Mouse (Mus musculus) myocyte (in vitro differentiated cells): ENCODE measurements at regions not wholly inside any gene's neighbourhood (a gene's known extent, or its start where the extent isn't known, plus 50 kb on each side); places are given as distances from the start of the nearest gene placed in this dataset.

Source experiments
- H3K27me3 ChIP-seq: one replicate; pipeline ENCODE4 v1.6.1; 2011; ENCODE audit not compliant: control insufficient read depth, insufficient read depth, insufficient read length
- H3K36me3 ChIP-seq: one replicate; pipeline ENCODE4 v1.6.1; 2011; ENCODE audit not compliant: control insufficient read depth, insufficient read depth
- H3K4me2 ChIP-seq: one replicate; pipeline ENCODE4 v1.6.1; 2011; ENCODE audit warnings: low read depth, control low read depth
- H3K4me3 ChIP-seq: one replicate; pipeline ENCODE4 v1.5.1; 2011; ENCODE audit warnings: mild to moderate bottlenecking, control low read depth, moderate library complexity
- H3K79me2 ChIP-seq: one replicate; pipeline ENCODE4 v1.6.1; 2011; ENCODE audit not compliant: control insufficient read depth, insufficient read depth
- H3ac ChIP-seq: one replicate; pipeline ENCODE4 v1.6.1; 2011; ENCODE audit not compliant: control insufficient read depth, insufficient read length
- CEBPB ChIP-seq: IDR thresholded peaks from 2 replicates; pipeline ENCODE4 v1.6.1; 2011; ENCODE audit warnings: mild to moderate bottlenecking, moderate library complexity; ENCODE audit not compliant: poor library complexity, insufficient read depth, severe bottlenecking
- E2F4 ChIP-seq: IDR thresholded peaks from one replicate; pipeline ENCODE4 v1.6.1; 2011; ENCODE audit warnings: mild to moderate bottlenecking, control low read depth, moderate library complexity; ENCODE audit not compliant: insufficient read depth
- MAX ChIP-seq: IDR thresholded peaks from one replicate; pipeline ENCODE4 v1.6.1; 2011; ENCODE audit warnings: low read depth, mild to moderate bottlenecking, control low read depth
- MYOD1 ChIP-seq, 3 experiments: IDR thresholded peaks; one replicate each; pipeline ENCODE4 v1.6.1; 2011; ENCODE audit warnings: control low read depth in 2 of 3, low read depth in 2 of 3, mild to moderate bottlenecking in 2 of 3, moderate library complexity in 1 of 3; ENCODE audit not compliant: insufficient read length in 2 of 3, control insufficient read depth in 1 of 3
- MYOG ChIP-seq, 3 experiments: IDR thresholded peaks; one replicate each; pipeline ENCODE4 v1.6.1; 2011; ENCODE audit warnings: control low read depth in 2 of 3, low read depth in 2 of 3, mild to moderate bottlenecking in 2 of 3; ENCODE audit not compliant: insufficient read length in 2 of 3, control insufficient read depth in 1 of 3, insufficient read depth in 1 of 3
- POLR2A ChIP-seq: IDR thresholded peaks from one replicate; pipeline ENCODE4 v1.6.1; 2011; ENCODE audit warnings: low read depth, mild to moderate bottlenecking, control low read depth, moderate library complexity; ENCODE audit not compliant: insufficient read length
- POLR2AphosphoS2 ChIP-seq: IDR thresholded peaks from one replicate; pipeline ENCODE4 v1.6.1; 2011; ENCODE audit warnings: low read depth, control low read depth; ENCODE audit not compliant: insufficient read length
- REST ChIP-seq: IDR thresholded peaks from one replicate; pipeline ENCODE4 v1.6.1; 2011; ENCODE audit warnings: mild to moderate bottlenecking, control low read depth, moderate library complexity; ENCODE audit not compliant: insufficient read depth, insufficient read length
- SRF ChIP-seq: IDR thresholded peaks from one replicate; pipeline ENCODE4 v1.6.1; 2011; ENCODE audit warnings: low read depth; ENCODE audit not compliant: control insufficient read depth, insufficient read length
- TCF12 ChIP-seq: IDR thresholded peaks from one replicate; pipeline ENCODE4 v1.6.1; 2011; ENCODE audit warnings: mild to moderate bottlenecking, control low read depth; ENCODE audit not compliant: poor library complexity, insufficient read depth, severe bottlenecking
- TCF3 ChIP-seq: IDR thresholded peaks from one replicate; pipeline ENCODE4 v1.6.1; 2011; ENCODE audit warnings: low read depth, control low read depth; ENCODE audit not compliant: insufficient read length
- USF1 ChIP-seq: IDR thresholded peaks from one replicate; pipeline ENCODE4 v1.6.1; 2011; ENCODE audit warnings: low read depth, mild to moderate bottlenecking, control low read depth, moderate library complexity

DNA sequence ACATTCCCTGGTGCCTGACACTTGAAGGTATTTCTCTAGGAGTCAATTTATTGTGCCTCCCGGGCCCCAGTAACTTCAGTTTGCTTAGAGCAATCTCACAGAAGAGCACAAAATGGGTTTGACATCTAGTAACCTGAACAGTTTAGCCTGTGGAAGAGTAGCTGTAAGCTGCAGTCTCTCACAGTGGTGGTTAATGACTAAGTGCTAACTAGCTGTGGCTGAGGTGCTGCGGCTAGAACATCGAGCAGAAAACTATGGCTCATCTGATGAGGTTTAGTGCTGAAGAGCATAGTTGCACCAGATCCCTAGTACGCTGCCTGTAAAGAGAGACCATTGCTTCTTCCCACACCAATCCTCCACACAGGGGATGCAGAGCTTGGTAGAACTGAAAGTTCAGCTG, 70.7 kb upstream of the Sp4 start:
- Histone ChIP-seq H3K4me3 (no peak overlapping the region), H3K36me3 (no peaks in the 10 kb centered on the region), H3ac (no peak overlapping the region), H3K4me2 (no peak overlapping the region), H3K79me2 (no peaks in the 10 kb centered on the region), H3K27me3 (no peaks in the 10 kb centered on the region)
- TF ChIP-seq POLR2AphosphoS2, result no peak
- TF ChIP-seq USF1, result no peak
- no peak for TF ChIP-seq POLR2A
- TF ChIP-seq SRF, result no peak
- no peak for TF ChIP-seq MYOG (IDR thresholded peaks at IDR 0.05; ENCODE audit: control insufficient read depth in 1 of 3, insufficient read depth in 1 of 3, insufficient read length in 2 of 3, low read depth in 2 of 3)
- no peak for TF ChIP-seq MAX
- no peak for TF ChIP-seq CEBPB
- no peak for TF ChIP-seq TCF3
- TF ChIP-seq REST, result no peak
- no peak for TF ChIP-seq E2F4
- no peak for TF ChIP-seq TCF12
- no peak for TF ChIP-seq MYOD1 (IDR thresholded peaks at IDR 0.05; ENCODE audit: control insufficient read depth in 1 of 3, insufficient read length in 2 of 3, low read depth in 2 of 3)

GRCm38 (mm10) chr12:118367307-118368076, 66.3 kb upstream of the Sp4 start:
- no peak overlapping the region for H3K4me2 ChIP-seq
- H3ac ChIP-seq, result no peak overlapping the region
- TF ChIP-seq MAX (no peak), E2F4 (no peak), TCF12 (no peak), SRF (no peak), CEBPB (no peak), POLR2A (no peak), MYOG (IDR thresholded peaks at IDR 0.05; ENCODE audit: control insufficient read depth in 1 of 3, insufficient read depth in 1 of 3, insufficient read length in 2 of 3, low read depth in 2 of 3) (no peak), USF1 (no peak), REST (no peak), POLR2AphosphoS2 (no peak), MYOD1 (IDR thresholded peaks at IDR 0.05; ENCODE audit: control insufficient read depth in 1 of 3, insufficient read length in 2 of 3, low read depth in 2 of 3) (no peak)
- no peaks in the 10 kb centered on the region for H3K36me3 ChIP-seq
- no peak overlapping the region for H3K4me3 ChIP-seq
- no peaks in the 10 kb centered on the region for H3K79me2 ChIP-seq
- no peaks in the 10 kb centered on the region for H3K27me3 ChIP-seq

- Histone ChIP-seq H3ac (no peak overlapping the region), H3K4me3 (no peak overlapping the region), H3K4me2 (no peak overlapping the region), H3K79me2 (no peaks in the 10 kb centered on the region), H3K27me3 (no peaks in the 10 kb centered on the region), H3K36me3 (no peaks in the 10 kb centered on the region)
- no peak for TF ChIP-seq REST
- TF ChIP-seq POLR2A, result no peak
- TF ChIP-seq POLR2AphosphoS2, result no peak
- TF ChIP-seq MYOD1 (IDR thresholded peaks at IDR 0.05; ENCODE audit: control insufficient read depth in 1 of 3, insufficient read length in 2 of 3, low read depth in 2 of 3), result no peak
- no peak for TF ChIP-seq USF1
- TF ChIP-seq TCF3, result no peak
Measured at GRCm38 (mm10) chr12:118352866-118353265, 51.6 kb upstream of the Sp4 start.

GRCm38 (mm10) chr12:118351421-118351820, 50.2 kb upstream of the Sp4 start:
- no peak overlapping the region for H3ac ChIP-seq
- no peaks in the 10 kb centered on the region for H3K36me3 ChIP-seq
- no peak overlapping the region for H3K4me2 ChIP-seq
- no peak for TF ChIP-seq SRF
- no peaks in the 10 kb centered on the region for H3K79me2 ChIP-seq
- H3K4me3 ChIP-seq, result no peak overlapping the region
- H3K27me3 ChIP-seq, result no peaks in the 10 kb centered on the region
